Mouse (Mus musculus) retina, postnatal 1 day (tissue): ENCODE measurements around the gene Cyp4a32.
"Not testable (repeated sequence)": the region's sequence is repeated elsewhere in the genome, so short reads cannot be mapped to it uniquely, and the experiment has no call there.

Experiments
- DNase-seq: peaks from one replicate; pipeline ENCODE4 v3.0.0-alpha.2; 2012

The Cyp4a32 gene

DNA sequence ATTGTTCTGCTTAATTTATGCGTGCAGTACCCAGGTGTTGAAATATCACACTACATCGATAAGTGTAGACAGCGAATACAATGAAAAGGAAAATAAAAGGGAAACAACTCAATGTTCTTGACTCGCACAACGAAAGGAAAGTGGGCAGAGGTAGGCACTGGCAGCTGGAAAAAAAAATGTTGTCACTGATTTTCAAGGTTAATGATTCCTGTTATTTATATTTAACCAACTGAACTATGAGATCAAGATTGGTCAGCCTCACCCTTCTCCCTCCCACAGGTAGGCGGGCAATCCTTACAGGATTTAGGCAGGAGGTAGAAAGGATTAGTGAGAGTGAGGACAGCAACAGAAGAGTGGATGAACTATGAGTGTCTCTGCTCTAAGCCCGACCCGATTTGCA lies at the start of gene Cyp4a32:
TSS of gene Cyp4a32 (plus strand) at position 359 of the 400 bp plus-strand sequence.
- DNase-seq = not testable (repeated sequence)

DNA sequence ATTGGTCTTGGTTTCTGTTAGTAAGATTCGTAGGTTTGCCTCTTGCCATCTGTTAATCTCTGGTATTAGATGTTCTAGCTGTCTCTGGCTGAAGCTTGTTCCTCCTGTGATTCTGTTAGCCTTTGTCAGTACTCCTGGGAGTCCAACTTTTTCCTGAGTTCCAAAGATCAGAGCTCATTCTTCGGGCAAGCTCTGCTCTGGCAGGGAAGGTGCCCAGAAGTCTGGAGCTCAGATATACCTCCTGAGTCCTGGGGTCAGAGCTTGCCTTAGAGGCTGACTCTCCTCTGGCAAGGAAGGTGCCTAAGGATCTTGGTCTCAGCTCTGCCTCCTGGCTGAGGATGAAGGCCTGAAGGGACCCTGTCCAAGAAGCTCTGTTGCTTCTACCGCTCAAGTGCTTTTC lies 48.0 kb upstream of the Cyp4a32 start:
- DNase-seq = no peak

DNA sequence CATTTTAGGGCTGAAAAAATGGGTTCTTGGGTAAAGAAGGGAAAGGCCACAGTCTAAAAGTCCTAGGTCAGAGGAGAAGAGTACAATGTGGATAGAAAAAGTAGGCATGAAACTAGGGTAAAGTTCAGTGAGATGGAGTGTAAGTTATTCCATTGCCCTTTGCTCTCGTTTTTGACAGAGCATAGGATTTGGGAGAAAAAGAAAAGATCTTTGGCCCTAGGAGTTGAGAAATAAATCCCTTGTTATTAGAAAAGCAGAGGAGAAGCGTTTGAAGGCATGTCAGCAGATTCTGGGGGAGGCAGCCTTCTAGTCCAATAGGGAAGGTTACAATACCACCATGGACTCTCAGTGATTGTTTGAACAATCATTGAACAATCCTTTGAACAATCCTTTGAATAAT lies 45.3 kb upstream of the Cyp4a32 start:
- no peak for DNase-seq

DNA sequence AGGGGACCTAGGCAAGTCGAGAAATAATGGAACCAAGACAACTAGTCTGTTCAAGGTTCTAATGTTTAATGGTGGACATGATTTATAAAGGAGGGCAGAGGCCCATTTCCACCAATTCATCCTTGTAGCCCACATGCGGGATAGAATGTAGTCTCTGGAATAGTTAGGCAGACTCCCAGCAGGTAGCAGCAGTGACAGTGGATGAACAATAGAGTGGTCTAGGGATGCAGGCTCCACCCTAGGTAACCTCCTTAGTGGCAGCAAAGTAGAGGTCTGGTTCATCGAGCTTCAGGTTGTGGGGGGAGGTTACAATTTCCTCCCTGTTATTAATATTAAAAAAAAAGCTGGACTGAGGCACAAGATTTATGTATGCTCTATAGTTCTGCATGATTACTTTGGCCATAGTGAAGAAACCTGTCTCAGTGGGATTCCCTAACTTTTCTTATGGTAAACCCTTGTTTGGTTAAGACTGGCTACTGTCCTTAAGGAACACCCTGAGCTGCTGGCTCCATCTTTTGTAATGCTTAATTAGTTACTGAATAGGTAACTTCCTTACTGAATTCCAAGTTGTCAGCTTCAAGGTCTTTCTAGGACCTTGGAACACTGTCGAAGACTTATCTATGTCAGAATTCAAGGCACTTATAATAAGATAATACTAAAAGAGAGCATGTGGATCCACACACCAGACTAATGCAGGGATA lies 42.8 kb upstream of the Cyp4a32 start:
- no peak for DNase-seq

DNA sequence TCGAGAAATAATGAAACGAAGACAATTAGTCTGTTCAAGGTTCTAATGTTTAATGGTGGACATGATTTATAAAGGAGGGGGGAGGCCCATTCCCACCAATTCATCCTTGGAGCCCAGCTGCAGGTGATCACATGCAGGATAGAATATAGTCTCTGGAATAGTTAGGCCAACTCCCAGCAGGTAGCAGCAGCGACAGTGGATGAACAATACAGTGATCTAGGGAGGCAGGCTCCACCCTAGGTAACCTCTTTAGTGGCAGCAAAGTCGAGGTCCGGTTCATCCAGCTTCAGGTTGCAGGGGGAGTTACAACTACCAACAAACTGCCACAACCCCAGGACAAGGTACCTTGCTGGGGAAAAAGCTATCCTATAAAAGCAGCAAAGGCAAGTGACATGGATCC lies 39.5 kb upstream of the Cyp4a32 start:
- DNase-seq = not testable (repeated sequence)

DNA sequence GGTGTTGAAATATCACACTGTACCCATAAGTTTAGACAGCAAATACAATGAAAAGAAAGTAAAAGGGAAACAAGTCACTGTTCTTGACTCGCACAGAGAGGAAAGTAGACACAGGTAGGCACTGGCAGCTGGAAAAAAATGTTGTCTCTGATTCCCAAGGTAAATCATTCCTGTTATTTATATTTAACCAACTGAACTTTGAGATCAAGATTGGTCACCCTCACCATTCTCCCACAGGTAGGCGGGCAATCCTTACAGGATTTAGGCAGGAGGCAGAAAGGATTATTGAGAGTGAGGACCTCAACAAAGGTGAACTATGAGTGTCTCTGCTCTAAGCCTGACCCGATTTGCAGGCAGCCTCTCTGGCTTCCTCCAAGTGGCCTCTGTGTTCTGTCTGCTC lies 37.4 kb upstream of the Cyp4a32 start, which contains the start of gene Cyp4a31:
TSS of gene Cyp4a31 (plus strand) at position 249 of the 400 bp plus-strand sequence.
- DNase-seq = no peak

DNA sequence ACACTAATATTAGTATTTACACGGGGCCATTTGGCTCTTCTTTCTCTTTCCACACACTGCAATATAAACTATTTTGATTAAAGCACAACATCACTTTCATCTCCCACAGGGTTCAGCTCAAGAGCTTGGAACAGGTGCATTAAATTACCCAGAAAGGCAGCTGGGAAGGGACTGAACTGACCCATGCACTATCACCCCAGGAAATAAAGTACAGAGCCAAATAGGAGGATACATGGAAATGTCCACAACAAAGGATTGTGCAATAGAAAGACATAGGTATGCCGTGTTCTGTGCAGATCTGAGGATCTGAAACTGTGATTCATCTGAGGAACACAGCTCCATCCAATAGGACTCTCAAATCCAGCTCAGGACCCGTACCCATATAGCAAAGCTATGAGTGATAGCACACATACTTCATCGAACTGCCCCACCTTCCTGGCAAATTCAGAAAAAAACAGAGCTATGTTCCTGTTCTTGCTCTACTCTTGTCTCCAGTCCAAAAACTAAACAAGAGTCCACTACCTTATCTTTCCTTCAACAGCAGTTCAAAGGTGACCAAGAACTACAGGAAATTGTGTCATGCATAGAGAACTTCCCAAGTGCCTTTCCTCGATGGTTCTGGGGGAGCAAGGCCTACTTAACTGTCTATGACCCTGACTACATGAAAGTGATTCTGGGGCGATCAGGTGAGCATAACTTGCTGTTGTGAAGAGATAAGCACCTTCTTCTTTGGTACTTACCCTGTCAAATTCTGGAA lies 36.1 kb upstream of the Cyp4a32 start:
- DNase-seq = not testable (repeated sequence)

DNA sequence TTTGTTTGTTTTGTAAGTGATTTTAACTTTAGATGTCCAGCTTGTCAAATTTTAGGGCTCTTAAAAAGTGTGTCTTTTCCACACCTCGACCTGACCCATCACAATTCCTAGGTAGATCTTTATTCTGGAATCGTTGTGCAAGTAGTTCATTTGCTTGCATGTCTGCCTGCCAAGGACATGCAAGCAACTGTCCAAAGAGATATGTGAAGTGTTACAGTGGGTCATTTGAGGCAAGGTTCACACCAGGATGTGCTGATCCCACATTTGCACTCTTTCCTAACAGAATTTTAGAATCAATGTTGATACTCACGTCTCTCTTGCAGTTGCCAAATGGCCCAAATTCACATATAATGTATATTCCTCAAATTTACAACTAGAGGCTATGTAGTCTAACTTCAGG lies 25.5 kb upstream of the Cyp4a32 start:
- DNase-seq = no peak

DNA sequence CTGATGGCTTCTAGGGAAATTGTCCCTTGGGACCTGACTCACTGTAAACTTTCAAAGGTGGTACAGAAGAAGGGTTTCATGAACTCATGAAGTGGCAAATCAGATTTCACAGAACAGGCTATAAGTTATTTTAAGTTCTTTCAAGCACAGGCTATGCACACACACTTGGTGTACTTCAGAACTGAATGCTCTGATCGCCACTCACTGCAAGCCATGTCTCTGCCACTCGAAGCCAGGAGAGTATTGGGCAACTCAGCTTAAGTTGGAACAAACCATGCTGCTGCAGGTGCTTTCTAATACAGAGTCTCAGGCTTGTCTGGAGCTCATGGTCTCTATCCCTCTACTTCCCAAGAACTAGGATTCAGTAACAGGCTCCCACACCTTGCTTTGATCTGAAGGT lies 25.0 kb upstream of the Cyp4a32 start:
- DNase-seq = no peak

DNA sequence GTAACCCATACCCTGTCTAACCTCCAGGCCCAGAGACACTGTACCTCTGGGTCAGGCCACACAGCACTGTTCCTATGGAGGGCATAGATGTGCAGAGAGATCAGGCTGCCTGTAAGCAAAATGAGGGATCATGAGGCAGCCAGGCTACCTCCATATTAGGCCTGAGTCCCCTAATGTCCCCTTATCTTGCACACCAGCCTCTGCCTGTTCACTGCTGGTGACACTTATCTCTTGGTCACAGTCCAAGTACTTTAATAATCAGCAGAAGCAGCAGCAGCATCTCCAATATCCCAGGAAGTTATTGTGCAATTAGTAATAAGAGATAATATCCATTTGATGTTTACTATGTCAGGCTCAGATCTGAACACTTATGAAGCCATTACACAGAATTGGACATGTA lies 17.7 kb upstream of the Cyp4a32 start:
- no peak for DNase-seq

DNA sequence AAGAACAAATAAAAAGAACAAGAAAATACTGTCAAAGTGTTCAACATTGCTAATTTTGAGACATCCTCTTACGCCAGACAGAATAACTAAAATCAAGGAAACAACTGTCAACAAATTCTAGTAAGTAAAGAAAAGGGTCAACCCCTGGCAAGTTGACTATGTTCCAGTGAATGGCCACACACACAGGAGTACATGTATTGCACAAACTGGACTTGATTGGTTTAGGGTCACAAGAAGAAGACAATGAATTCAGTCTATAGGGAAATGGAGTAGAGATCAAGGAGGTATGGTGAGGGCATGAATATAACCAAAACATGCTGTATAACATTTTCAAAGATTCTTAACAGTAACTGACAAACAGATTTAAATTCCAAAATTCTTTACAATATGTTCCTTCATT lies 4.4 kb upstream of the Cyp4a32 start:
- DNase-seq = no peak

DNA sequence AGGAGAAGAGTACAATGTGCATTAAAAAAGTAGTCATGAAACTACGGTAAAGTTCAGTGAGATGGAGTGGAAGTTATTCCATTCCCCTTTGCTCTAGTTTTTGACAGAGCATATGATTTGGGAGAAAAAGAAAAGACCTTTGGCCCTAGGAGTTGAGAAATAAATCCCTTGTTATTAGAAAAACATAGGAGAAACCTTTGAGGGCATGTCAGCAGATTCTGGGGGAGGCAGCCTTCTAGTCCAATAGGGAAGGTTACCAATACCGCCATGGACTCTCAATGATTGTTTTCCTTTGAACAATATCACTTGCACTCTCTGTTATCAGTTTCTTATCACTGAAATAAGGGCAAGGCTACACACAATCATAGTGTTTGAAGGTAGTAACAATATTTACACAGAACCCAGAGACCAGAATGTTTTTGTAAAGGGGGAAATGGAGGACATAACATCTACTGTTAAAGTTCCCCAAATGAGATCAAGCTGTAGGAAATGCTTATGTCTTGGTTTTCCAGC lies 3.9 kb upstream of the Cyp4a32 start:
- no peak for DNase-seq

DNA sequence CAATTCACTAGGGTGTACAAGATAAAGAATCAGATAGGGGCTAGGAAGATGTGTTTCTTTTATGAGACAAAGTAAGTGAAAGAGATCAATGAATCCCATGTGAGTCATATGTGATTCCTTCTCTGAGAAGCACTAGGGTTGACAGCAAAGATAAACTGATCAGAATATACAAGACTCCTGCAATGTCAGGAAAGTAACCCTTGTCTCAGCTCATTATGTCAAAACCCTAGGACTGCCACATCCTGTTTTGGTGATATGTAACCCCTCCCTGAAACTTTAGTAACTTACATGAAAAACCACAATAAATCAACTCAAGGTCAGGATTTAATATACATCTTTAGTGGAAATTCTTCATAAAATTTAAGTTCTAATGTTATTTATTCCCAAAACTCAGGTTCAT lies 13.2 kb downstream of the Cyp4a32 start:
- no peak for DNase-seq

DNA sequence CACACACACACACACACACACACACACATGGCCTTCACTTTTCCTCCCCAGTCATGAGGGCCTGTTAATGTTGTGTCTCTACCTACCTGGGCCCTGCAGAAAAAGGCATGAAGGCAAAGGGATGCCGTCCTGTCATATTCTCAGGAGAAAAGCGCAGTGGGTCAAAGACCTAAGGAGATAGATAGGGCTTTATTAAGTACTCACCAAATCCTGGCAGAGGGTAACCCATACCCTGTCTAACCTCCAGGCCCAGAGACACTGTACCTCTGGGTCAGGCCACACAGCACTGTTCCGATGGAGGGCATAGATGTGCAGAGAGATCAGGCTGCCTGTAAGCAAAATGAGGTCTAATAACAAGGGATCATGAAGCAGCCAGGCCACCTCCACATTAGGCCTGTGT lies 24.8 kb downstream of the Cyp4a32 start:
- DNase-seq = not testable (repeated sequence)

DNA sequence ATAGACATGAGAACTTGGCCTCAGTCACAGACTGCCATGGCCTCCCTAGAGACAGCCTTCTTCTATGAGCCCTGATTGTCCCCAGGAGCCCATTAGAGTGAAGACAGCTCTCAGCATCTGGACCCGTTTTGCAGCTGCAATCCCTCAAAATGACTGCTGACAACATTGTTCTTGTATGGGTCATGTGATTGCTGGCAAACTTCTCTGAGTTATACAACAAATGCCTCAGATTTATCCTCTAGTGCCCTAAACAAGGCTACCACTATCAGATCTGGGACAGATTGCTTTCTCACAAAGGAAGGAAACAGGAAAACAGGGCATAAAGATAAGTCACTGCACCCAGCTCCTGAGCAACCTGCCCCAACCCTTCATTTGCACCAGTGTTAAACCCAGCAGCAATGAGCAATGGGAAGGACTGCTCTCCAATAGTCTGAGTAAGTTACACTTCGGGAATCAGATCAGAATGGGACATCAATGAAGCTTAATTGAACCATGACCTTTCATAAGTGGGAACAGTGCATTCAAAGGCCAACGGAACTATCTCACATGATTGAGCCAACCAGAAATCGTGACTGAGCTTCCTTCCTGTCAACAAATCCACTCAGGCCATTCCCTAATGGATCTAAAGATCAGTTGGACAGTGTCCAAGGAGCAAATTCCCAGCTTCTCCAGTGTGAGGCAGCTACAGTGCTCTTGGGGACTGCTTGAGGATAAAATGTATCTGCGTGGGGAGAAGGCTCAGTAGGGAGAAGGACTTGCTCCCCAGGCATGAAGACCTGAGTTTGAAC lies 42.4 kb downstream of the Cyp4a32 start:
- DNase-seq = no peak

DNA sequence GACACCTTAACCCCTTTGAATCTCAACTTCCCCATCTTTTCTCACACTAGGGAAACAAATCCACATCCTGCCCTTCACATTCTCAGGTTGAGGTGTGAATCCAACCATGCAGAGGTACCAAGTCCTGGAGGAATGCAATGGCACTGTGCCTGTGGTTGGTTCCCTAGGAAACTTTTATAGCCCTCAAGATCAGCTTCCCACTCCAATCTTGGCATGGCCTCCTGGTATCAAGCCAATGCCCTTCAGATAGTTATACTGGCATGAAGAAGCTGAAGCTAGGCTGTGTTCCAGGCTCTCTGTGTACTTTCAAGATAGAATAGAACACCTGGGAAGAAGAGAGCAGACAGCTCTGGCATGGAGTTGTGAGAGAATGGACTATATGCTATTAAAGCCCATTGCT lies 44.6 kb downstream of the Cyp4a32 start:
- no peak for DNase-seq

DNA sequence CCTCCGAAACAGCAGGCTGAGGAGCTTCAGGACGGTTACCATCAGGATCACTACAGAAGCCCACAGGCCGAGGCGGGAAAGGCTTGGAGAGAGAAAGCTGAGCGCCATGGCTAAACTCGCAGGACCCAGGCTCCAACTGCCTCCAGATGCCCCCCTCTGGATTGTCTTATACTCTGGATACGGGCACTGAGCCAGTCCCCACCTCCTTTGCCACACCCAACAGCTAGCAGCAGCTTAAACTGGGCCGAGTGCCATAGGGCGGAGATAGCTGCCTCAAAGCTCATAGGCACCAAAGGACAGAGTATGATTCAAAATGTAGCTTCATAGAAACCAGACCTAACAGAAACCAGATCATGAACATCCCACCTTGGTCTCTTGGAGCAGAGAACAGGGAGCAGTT lies 46.8 kb downstream of the Cyp4a32 start, which contains the start of gene Cyp4b1:
TSS of gene Cyp4b1 (minus strand) at position 144 of the 400 bp plus-strand sequence.
- no peak for DNase-seq

DNA sequence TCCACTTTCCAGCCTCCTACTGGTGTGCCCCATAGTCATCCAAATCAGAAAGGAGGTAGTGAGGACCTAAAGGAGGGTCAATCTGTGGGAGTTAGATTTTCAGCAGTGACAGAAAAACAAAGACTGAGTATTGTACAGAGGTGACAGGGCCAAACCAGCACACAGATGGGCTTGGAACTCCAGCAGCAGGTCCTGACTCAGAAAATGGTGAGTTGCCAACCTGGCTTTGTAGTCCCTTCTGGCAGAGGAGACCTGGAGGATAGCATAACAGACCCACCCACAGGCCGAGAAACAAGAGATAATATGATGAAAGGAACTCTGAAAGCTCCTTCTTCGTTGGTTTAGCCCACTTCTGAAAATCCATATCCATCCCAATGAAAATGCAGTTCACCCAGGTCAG lies 48.0 kb downstream of the Cyp4a32 start:
- no peak for DNase-seq

DNA sequence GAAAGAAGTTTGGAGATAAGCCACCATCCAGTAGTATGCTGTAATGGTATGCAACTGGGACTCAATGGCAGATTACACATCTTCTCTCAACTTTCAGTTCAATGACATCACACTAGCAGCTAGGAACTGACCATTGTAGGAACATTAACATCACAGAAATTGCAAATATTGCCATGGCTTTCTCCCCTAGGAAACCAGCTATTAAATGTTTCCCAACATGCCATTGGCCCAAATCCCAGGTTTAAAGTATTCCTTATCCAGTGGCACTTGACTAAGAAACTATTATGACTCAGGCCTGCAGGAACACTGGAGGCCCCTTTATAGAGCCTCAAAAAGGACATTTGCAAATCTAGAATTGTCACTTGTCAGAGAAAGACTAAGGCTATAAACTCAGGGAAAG lies 48.6 kb downstream of the Cyp4a32 start:
- no peak for DNase-seq

DNA sequence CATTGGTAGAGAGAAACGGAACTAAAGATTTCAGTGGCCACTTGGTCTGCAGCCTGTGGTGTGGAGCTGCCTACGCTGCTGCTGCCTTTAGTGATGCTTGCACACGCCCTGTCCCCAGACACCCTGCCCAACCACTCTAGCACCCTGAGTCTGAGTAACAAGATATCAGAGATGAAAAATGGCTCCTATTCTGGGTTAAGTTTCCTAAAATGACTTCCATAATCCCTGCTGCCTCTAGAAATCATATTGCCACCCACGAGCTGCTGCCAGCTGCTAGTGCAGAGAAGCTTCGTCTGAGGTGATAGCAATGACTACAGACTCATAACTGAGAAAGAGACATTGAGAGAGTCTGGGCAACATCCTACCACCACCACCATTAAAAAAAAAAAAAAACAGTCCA lies 50.1 kb downstream of the Cyp4a32 start:
- DNase-seq = no peak

DNA sequence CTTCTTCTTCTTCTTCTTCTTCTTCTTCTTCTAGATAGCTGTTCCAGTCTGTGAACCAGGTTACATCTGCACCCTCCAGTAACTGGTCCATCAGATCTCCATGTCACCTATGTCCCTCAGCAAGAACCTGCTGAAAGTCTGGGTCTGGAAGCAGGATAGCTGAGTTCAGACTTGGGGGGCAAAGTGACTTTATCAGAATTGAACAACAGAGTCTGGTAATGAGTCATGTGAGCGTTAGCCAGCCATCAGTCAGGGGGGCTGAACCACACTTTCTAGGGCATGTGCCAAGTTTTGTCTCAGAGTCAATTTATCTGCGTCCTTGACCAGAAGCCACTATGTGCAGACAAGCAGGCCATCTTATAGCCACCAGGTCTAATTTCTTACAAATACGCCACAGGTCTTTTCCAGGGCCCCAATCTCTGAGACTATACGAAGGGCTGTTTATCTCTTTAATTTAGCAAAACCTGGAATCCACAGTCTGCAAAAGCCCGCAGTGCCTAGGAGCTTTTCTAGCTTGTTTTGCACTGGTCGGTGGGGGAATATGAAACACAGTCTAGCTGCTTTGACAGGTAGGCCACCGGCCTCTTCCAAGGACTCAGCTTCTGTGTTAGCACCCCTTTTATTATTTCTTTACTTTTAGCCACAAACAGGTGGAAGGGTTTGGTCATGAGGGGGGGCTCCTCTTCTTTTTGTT lies 55.2 kb downstream of the Cyp4a32 start:
- not testable (repeated sequence) for DNase-seq

DNA sequence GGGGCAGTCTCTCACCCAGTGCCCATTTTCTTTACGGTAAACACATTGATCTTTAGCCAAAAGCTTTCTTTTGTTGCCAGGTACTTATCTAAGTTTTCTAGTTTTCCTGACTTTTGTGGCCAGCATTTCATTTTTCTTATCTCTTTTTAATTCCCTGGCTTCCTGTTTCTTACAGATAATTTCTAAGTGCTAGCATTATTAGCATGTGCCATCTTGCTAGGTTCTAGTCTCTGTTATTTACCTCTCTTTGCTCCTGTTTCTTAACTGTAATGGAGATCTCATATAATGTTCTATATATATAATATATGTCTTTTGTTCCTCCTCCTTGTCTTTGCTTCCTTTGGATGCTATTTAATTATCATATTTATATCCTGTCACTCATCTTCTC lies 55.8 kb downstream of the Cyp4a32 start:
- not testable (repeated sequence) for DNase-seq
